Mouse (Mus musculus) layer of hippocampus, adult 9-10 months (tissue): Measurements from ENCODE around the gene Specc1.
"Not testable (repeated sequence)": the region's sequence is repeated elsewhere in the genome, so short reads cannot be mapped to it uniquely, and the experiment has no call there.

ENCODE experiments used
- DNase-seq: peaks from one replicate; pipeline ENCODE4 v3.0.0; 2022; ENCODE audit warnings: low spot score

Specc1 gene

DNA sequence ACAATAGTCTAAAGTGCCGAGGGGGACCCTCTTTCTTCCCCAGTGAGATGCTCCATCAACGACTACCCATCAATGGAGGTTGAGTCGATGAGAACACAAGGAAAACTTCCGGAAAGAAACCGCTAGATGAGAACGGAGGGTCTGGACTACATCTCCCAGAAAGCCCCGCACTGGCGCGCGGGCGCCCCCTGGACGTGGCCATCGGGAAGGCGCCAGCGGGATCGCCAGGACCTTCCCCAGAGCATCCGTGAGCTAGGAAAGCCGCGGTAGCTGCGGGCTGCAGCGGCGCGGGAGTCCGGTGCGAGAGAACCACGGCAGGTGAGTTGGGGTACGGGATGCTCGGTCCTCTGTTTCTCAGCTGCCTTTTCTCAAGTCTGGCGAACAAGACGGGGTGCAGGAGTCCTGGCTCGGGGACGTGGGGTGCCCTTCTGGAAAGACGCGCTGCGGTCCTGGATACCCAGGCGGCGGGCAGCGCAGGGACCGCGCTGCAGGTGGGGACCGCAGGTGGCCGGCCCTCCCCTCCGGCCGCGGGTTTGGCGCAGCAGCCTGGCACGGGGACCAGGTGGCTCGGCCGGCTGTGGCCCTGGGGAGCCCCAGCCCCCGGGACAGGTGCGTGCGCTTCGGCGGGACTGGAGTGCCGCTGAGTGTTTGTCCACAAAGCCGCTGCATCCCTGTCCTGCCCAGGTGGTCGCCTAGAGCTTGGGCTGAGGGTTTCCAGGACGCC, at the start of gene Specc1:
Specc1 (plus strand) TSS at position 192 of the 724 bp plus-strand sequence.
- DNase-seq = peak; percentile 90

DNA sequence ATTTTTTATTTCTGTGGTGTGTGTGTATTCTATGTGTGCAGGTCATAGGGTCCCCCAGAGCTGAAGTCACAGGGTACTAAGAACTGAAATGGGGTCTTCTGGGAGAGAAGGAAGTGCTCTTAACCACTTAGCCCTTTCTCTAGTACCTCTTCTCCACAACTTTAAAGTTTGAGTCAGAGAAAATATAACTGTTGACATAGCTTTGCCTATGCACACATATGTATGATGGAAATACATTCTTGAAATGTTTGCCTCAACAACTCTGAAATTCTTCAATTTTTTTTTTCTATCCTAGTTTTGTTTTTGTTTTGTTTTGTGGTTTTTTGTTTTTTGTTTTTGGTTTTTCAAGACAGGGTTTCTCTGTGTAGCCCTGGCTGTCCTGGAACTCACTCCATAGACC, 48.2 kb upstream of the Specc1 start:
- no peak for DNase-seq

DNA sequence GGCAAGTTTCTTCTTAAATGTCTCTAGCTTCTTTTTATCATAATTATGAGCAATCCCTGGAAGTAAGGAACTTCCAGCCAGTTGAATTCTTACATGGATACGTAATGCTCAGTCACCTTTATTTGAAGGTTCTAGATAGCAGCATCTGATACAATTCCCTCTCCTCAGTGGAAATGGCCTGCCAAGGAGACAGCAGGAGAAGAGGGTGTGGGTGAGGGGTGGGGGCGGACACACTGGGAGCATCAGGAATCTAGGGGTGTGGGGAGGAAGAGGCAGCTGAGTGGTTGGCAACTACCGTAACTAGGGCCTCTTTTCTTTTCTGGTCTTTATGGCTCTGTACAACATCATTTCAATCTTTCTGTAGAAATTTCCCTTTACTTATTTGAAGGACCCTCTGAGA, 36.9 kb upstream of the Specc1 start:
- no peak for DNase-seq

- DNase-seq = no peak
Measured at GRCm38 (mm10) chr11:61923309-61923708, 33.3 kb upstream of the Specc1 start.

DNA sequence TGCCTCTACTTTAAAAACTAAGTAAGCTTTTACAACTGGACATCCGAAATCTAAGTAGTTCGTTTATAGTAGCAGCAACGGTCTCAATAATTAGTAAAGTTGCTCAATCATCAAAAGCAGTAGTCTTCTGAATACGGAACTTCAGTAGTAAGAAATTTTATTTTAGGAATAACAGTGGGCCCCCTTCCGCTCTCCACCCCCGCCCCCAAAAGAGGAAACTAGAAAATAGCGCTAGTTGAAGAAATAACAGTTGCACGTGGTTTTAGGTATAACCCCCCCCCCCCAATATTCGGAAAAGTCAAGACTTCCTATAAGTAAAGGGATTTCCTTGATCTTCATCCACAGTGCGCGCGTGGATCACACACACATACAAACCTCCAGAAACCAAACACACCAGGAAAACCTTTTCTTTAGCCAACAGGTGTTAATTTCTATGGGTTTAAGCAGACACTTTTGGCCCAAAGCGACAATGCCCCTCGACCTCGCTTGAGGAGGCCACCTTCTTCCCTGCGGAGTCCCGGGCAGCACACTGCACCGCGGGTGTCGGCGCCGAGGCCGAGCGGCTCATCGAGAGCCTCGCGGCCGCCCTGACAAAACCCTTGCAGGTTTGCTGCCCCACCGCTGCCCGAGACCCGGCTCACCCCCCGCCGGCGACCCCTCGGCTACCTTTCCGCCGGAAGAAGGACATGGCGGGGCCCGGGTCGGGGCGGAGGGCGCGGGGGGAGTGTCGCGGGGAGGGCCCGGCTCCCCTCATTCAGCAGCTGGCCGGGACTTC, 27.1 kb upstream of the Specc1 start:
- DNase-seq = no peak

GRCm38 (mm10) chr11:61930098-61930517, 26.5 kb upstream of the Specc1 start, which contains the start of gene Akap10:
TSS of gene Akap10 (minus strand) at chr11:61930252.
- DNase-seq = peak; percentile 71

DNA sequence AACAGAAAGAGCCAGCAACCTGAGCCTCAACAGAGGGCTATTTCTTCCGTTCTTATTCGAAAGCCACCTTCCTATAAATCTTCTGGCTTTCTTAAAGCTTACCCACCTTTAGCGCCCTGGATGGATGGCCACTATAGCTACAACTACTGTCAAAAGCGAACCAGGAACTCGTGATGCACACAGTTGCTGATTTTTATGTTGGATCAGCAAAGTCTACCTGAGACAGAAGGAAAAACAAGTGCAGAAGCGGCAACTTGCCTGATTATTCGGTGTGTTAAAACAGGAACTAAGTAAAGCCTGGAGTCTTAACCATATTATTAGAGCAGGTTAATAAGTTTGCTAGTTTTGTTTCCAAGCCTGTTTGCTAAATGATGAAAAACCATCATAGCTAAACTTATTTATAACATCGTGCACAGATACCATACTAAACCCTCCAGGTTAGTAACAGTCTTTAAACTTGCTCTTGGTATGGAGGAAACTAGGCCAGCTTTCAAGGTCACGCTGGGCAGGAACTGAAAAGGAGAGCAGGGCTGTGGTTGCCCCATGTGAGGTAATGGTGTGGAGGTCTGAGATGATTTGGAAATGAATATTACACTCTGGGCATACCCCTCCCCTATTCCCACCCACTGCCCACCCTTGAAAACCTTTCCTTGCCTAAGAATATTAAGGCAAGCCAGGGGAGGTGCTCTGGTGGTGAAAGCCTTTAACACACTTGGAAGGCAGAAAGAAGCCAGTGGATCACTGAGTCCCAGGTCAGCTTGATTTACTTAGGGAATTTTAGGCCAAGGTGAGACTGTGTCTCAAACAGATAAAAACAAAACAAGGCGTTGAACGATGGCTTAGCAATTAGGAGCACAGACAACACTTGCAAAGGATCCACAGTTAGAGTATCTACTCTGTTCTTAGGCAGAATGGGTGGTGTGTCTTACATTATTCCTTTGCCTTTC, 25.6 kb upstream of the Specc1 start:
- DNase-seq = peak; percentile 10

GRCm38 (mm10) chr11:61937761-61938160, 18.8 kb upstream of the Specc1 start:
- no peak for DNase-seq

DNA sequence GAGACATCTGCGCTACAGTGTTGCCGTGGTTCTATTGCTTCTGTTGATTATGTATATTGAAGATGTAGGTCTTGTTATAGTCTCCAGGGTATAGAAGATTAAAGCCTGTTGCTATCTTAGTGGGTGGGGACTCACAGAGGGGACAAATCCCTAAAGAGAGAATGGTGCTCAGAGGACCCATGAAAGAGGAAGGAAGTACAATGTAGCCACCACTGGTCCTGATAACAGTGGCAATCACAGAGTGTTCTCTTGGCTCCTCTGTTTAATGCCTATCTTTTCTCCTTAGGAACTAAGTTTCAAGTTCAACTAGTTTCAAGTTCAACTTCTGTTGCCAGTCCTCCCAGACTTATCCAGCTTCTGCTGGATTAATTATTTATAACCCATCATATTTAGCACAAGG, 13.7 kb upstream of the Specc1 start:
- no peak for DNase-seq

GRCm38 (mm10) chr11:61944417-61944816, 12.1 kb upstream of the Specc1 start:
- no peak for DNase-seq

DNA sequence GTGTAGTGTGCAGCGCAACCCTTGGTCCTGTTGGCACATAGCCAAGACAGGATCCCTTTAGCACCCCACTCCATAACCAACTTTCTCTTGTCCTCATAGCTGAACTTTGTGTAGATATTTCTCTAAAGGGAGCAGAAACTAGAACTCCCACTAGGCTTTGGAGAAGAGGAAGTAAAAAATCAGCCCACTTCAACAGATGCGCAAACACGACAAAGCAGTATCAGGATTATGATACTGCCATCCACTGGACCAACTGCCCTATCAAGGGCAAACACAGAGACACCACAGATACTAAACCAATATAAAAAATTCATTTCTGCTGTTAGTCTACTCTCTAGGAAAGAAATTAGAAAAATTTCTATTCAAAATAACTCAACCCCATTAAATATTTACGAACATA, 10.0 kb upstream of the Specc1 start:
- no peak for DNase-seq

- peak; percentile 67 for DNase-seq
Measured at GRCm38 (mm10) chr11:61949315-61949714, 7.2 kb upstream of the Specc1 start.

DNA sequence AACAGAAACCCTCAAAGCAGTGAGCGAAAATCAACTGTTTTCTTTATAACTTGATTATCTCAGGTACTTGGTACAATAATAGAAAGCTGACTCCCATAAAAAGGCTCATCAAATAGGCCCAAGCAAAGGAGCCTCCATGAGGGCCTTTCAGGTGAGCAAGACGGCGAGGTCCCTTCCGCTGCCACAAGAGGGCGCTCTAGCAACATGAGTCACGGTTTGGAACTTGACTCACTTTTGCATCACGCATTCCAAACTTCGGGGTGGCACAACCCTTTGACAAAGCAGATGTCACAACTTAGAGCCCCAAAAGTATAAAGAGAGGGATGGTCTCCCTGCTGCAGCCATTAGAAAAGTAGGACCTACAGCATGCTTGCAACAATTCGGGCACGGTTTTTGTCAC, 5.9 kb upstream of the Specc1 start:
- peak; percentile 85 for DNase-seq

DNA sequence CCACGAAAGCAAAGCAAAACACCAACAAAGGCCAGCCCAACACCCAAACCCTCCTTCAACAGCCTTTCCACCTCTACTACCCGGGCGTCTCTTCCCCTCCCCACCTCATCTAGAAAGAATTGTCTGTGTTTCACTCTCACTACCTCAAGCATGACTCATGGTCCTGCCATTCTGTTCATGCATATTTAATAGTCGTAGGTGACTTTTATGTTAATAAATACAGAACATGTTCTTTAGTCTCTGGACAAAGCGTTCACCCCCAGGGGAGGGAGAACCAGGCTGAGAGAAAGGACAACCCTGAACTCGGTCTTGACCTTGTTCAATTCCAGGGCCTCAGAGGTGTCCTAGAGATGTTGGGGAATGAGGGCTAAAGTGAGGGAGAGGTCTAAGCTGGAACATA, 1.4 kb upstream of the Specc1 start:
- no peak for DNase-seq

- no peak for DNase-seq
Measured at GRCm38 (mm10) chr11:61955951-61956350, 612 bp upstream of the Specc1 start.

DNA sequence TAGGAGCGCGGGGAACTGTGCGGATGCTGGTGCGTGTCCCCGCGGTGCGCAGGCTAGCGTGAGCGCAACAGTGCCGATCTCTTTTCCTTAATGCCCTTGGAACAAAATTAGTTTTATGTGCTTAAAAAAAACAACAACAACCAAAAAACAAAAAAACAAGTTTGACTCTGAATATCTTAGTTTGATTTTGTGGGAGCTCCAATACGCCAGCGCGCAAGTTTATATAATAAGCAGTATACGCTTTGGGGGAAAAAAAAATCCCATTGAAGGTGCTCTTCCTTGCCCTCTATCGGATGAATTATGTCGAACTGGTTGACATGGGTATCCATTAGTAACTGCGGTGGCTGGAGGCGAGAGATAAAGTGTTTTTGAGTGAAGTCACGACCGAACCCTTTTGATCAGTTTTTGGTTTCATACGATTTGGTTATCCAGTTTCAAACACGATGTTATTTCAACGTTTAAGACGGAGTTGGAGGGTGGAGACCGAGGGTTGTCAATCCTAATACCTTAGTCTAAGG, 792 bp downstream of the Specc1 start:
- DNase-seq = peak; percentile 29

DNA sequence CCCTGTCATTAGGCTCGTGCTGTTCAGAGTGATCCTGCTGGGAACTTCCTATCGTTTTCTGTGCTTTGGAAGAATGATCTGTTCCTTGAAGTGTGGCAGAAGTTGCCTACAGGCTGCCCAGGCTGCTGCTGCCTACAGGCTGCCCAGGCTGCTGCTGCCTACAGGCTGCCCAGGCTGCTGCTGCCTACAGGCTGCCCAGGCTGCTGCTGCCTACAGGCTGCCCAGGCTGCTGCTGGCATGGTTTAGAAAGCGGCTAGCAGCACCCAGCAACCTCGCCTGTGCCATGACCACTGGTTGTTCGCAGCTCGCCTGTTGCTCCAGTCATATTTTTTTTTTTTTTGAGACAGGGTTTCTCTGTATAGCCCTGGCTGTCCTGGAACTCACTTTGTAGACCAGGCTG, 2.1 kb downstream of the Specc1 start:
- DNase-seq = not testable (repeated sequence)

DNA sequence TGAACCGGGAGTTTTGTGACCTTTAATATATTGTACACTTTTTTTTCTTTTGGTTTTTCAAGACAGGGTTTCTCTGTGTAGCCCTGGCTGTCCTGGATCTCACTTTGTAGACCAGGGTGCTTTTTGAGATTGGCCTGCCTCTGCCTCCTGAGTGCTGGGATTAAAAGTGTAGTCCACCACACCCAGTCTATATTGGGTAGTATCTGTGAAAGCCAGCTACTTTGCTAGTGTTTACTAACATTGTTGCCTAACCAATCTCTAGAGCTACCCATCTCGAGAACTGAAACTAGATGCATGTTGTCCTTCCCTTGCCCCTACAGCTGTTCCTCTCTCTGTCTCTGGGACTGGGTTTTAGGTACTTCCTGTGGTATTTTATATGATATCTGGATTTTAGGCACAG, 3.5 kb downstream of the Specc1 start:
- no peak for DNase-seq

- DNase-seq = no peak
Measured at GRCm38 (mm10) chr11:61962684-61963083, 6.1 kb downstream of the Specc1 start.

- DNase-seq = no peak
Measured at GRCm38 (mm10) chr11:61963193-61963592, 6.6 kb downstream of the Specc1 start.

DNA sequence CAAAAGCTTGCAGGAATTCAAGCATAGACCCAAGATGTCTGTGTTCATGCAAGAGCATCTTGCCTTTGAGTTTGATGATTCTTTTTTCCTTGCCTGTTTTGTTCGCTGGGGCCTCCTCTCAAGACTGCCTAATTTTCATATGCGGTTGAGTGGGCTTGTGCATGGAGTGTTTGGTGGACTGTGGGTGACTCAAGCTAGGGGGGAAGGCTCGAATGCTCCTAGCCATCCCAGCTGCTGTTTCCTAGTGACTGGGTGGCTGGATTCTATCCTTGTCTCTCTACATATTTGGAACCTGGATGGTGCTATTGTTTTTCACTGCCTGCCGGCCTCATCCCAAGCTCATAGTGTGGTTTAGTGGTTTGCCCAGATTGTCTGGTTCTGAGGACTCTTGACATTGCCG, 8.0 kb downstream of the Specc1 start:
- DNase-seq = no peak

DNA sequence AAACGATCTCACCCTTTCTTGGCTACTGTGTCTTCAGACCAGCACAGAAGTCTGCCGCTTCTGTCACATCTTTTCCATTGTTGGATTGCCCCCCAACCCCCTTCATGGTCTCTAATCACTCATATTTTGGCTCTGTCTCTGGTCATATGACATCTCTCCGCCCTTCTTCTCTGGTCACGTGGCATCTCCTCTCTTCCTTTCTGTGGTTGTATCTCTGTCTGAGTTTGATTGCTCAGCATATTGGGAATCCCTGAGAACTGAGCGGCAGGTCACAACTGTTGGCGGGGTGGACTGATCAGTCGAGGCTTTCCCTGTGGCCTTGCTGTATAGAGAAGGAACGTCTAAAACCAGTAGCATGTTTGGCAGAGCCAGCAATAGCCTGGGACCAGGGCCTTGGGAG, 10.5 kb downstream of the Specc1 start:
- DNase-seq = no peak
